Mouse (Mus musculus) heart, adult 11 months (tissue): ENCODE results near the gene Dync2li1.

Experiments used
- DNase-seq: peaks from one replicate; pipeline ENCODE4 v3.0.0; 2022

Dync2li1 gene

DNA sequence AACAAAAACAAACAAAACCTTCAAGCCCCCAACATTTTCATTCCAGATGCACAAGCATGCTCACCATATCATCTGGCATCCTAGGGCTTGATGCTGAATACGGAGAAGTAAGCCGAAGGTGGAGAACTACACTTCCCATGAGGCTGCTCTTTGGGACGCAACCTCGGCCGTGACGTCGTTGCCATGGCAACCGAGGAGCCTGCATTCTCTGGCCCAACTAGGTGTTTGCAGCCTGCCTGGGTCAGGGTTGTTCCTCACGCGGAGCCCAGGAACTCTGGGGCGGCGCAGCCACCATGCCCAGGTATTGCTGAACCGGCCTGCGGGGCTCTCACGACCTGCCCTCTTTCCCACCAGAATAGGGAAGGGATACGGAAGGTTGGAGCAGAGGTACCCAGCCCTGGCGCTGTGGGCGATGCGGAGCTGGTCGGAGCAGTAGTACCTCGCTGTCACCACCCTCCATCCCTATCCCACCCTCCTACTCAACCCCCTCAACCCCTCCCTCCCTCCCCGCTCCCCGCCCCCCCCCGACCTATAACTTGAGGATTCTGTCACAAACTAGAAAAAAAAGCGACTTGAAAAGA is at the start of gene Dync2li1:
TSS of gene Dync2li1 (plus strand) at position 221 of the 581 bp plus-strand sequence.
- peak; percentile 99 for DNase-seq

- peak; percentile 52 for DNase-seq
Observed at GRCm38 (mm10) chr17:84576621-84577293, 49.5 kb upstream of the Dync2li1 start.

GRCm38 (mm10) chr17:84579249-84579648 is 47.0 kb upstream of the Dync2li1 start:
- DNase-seq: peak; percentile 89

DNA sequence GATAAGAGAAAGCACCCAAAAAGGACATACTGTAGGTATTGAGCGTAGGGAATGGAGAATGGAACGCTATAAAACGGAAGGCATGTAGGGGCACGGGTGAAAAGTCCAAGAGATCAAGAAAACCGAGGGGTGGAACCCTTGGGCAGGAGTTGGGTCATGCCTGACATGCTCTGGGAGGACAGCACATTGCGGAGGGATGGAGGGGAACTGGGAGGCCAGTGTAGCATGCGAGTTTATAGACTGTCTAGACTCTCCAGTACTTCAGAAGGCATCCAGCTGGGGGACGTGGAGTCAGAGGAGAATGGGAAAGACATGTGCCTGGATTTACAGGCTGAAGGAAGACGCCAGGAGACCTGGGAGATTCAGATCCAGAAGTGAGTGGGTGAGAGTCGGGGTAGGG is 46.5 kb upstream of the Dync2li1 start:
- no peak for DNase-seq

DNA sequence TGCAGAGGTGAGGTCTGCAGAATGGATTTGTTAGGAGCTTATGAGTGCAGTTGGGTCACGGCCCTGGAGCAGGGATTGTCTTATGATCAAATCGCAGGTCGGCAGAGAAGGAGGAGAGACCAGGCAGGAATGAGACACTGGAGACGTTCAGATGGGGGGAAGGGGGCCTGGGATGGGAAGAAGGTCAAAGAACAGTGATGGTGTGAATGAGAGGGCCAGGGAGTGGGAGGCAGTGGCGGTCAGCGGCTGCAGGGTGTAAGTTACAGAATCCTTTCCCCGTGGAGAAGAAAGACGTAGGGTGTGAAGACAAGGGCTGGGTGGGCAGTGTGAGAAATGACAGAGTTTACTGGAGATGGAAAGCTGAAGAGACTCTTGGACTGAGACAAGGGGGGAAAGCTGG is 45.5 kb upstream of the Dync2li1 start:
- peak; percentile 74 for DNase-seq

DNA sequence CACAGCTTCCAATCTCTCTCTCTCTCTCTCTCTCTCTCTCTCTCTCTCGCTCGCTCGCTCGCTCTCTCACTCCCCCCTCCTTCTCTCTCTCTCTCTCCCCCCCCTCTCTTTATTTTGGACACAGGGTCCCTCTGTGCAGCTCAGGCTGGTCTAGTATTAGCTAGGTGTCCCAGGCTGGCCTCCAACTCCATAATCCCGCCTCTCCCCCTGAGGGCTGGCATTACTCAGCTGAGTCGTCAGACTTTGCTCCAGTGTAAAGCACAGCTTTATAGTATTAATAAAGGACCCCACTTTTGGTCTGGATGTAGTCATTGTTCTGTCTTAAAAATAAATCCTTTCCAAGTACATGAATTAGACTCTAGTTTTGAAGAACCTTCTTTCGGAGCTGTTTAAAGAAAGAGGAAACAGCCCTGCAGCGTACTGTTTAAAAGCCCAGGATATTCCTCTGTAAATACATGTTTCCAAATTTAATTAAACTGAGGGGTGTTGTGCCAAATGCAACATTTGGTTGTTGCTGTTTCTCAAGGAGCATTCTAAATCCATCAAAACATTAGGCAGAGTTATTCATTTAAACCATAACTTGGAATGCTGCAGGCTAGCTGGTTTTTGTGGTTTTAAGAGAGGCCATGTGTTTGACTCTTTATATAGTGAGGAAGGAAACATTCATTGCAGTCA is 44.4 kb upstream of the Dync2li1 start:
- peak; percentile 62 for DNase-seq

- peak; percentile 96 for DNase-seq
Observed at GRCm38 (mm10) chr17:84584107-84584506, 42.2 kb upstream of the Dync2li1 start.

- DNase-seq: peak; percentile 97
Observed at GRCm38 (mm10) chr17:84585104-84585503, 41.2 kb upstream of the Dync2li1 start.

- DNase-seq: peak; percentile 50
Observed at GRCm38 (mm10) chr17:84590065-84590464, 36.2 kb upstream of the Dync2li1 start.

- peak; percentile 60 for DNase-seq
Observed at GRCm38 (mm10) chr17:84591431-84592150, 34.7 kb upstream of the Dync2li1 start.

- peak; percentile 87 for DNase-seq
Observed at GRCm38 (mm10) chr17:84596015-84596441, 30.3 kb upstream of the Dync2li1 start.

DNA sequence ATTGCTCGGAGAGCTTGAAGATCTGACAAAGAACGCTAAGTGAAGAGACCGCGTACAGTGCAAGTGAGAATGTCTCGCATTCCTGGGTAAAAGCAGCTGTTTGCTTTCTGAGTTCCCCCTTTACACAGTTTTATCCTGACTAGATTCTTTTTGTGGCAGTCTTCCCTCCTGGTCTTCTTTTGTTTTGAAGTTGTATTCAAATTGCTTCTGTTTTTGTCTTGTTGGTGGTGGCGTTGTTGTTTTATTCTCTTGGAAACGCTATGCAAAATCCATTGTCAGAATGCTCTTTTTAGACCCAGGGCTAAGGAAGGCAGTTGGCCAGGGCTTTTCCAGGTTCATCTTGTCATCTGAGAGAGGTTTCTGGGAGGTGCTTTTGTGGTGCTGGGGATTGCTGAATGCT is 29.8 kb upstream of the Dync2li1 start:
- DNase-seq: no peak

DNA sequence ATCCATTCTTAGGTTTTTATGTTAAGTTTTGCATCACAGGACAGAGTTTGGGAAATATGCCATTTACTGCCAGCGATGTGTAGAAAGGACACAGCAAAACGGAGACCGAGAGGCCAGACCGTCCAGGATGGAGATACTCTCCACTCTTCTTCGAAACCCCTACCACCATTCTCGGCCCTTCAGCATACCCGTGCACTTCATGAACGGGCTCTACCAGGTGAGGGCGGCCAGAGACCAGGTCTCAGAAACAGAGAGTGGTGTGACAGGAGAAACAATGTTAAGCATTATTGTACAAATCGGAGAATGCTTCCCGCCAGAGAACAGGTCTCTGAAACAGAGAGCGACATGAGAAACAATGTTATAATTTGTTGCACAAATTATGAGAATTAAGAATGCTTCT is 28.4 kb upstream of the Dync2li1 start:
- peak; percentile 66 for DNase-seq

- peak; percentile 52 for DNase-seq
Observed at GRCm38 (mm10) chr17:84598928-84599327, 27.4 kb upstream of the Dync2li1 start.

DNA sequence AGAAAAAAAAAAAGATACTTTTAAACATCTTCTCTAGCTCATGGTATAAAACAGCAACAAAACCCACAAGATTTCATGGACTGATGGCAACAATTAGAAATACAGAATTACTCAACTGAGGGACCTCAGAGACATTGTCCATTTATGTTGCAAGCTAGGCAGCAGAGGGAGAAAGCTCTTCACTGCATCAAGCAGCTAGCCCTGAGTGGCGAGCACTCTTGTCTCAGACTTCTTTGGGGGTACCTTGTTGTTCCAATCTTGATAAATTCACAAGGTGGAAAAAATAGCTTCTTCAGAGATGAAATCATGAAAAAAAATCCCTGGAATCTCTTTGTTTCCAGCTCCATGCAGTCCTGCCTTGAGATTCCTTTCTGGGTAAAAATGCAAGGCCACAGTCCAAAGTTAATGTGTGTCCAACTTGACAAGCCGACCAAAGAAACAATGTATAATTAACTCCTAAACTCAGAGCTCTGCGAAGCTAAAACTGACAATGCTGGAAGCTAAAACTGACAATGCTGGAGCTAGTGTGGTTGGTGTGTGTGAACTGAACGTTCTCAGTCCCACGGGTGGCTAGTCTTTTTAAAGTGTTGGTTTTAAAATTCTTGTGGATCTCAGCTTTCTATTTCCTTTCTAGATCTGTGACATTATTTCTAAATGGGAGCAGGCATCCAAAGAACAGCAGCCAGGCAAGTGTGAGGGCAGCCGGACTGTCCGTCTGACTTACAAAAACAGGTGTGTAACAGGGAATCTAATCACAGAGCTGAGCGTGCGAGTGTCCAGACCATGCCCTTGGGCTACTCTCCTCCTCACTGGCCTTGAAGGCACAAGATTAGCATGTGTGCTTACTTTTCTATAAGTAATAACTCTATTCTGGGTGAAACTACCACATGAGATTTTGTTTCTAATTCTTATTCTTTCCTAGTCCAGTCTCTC is 26.0 kb upstream of the Dync2li1 start:
- DNase-seq: peak; percentile 62

- DNase-seq: no peak
Observed at GRCm38 (mm10) chr17:84601805-84602204, 24.5 kb upstream of the Dync2li1 start.

DNA sequence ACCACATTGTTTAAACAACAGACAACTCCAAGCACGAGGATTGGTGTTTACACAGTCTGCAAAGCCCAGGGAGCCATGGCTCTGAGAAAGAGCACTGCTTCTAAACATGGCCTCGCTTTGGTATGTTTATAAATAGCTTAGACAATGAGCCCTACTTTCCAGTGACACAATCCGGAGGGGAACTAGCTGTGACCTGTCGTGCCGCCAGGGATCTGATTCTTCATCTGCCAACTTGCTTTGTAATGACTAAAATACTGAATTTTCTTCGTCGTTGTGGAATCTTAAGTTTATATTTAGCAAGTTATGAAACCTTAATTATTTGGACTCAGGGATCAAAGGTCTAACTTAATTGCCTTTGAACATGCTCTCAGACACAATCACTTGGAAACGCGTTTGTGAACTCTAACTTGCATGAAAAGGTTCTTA is 23.1 kb upstream of the Dync2li1 start:
- DNase-seq: peak; percentile 87

GRCm38 (mm10) chr17:84603709-84604420 is 22.4 kb upstream of the Dync2li1 start:
- peak; percentile 55 for DNase-seq

GRCm38 (mm10) chr17:84606976-84607375 is 19.3 kb upstream of the Dync2li1 start:
- DNase-seq: peak; percentile 79

- no peak for DNase-seq
Observed at GRCm38 (mm10) chr17:84607617-84608016, 18.7 kb upstream of the Dync2li1 start.

DNA sequence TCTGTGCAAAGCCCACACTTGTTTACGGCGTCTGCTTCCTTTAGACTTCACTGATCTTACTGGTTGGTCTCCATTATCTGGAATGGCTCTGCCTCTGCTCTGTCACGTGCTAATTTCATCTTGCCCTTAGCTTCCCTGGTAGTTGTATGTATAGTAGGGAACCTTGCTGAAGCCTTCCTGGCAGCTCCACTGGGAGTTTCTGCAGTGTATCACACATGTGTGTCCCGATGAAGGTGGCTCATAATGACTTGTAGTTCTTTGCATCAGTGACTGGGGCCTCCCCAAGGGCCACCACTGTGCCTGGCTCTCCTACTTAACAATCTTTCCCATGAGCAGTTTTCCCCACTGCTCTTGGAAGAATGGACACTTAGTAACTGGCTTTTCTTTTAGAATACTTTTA is 17.7 kb upstream of the Dync2li1 start:
- peak; percentile 73 for DNase-seq
